In genomic region chr4:117189382-117189855, GRCm38 (mm10) we compare ENCODE assay signal across 8 mouse cellular contexts. TPM values are rescaled to one million over a fixed set of nuclear protein-coding genes. Genes with fewer than 3 reads are reported as not detected.
DNase-seq lines count a peak whose midpoint lies in the region; ATAC-seq lines count a peak whose summit lies in the region.

No protein-coding gene starts in this region.

- peak overlapping the region; percentile 83 to 84 for H3K27ac ChIP-seq in heart, embryonic 14.5 days (replicated peaks in 1 of 2; ENCODE audit: control insufficient read depth in 1 of 2, insufficient read depth in 1 of 2, low read depth in 2 of 2, low read length in 2 of 2)
- H3K27ac ChIP-seq in liver, embryonic 13.5 days: peak overlapping the region; percentile 83
- peak overlapping the region; percentile 81 for H3K27ac ChIP-seq in stomach, embryonic 14.5 days (ENCODE audit: low read length)

- no peaks in the 10 kb centered on the region for H3K36me3 ChIP-seq in erythroblast, embryonic 14.5 days (ENCODE audit: control insufficient read depth)
- no peaks in the 10 kb centered on the region for H3K36me3 ChIP-seq in heart, embryonic 14.5 days (ENCODE audit: control insufficient read depth, insufficient read depth, low read length)
- no peaks in the 10 kb centered on the region for H3K36me3 ChIP-seq in liver, embryonic 13.5 days
- H3K36me3 ChIP-seq in stomach, embryonic 14.5 days (ENCODE audit: control insufficient read depth, insufficient read depth, low read length): no peaks in the 10 kb centered on the region

- ATAC-seq in CD4-positive, CD25-positive, alpha-beta regulatory T cell, adult 4 months: peak; percentile 75
- 0 out of 2 replicates have a peak, but pooled peaks have one; percentile 59 for ATAC-seq in heart, embryonic 14.5 days (ENCODE audit: insufficient number of reproducible peaks, insufficient read depth, low FRiP score, low read depth)
- peak; percentile 50 for ATAC-seq in liver, embryonic 13.5 days (ENCODE audit: low read depth)
- ATAC-seq in stomach, embryonic 14.5 days (ENCODE audit: insufficient number of reproducible peaks, insufficient read depth, low FRiP score, low read depth): peak; percentile 76

- H3K4me2 ChIP-seq in heart, embryonic 14.5 days (ENCODE audit: low read length): peak overlapping the region; percentile 67
- H3K4me2 ChIP-seq in liver, embryonic 13.5 days: peak overlapping the region; percentile 62
- peak overlapping the region; percentile 49 for H3K4me2 ChIP-seq in stomach, embryonic 14.5 days (replicated peaks; ENCODE audit: low read depth, low read length)

- H3K9ac ChIP-seq in heart, embryonic 14.5 days (ENCODE audit: low read length): peak overlapping the region; percentile 76
- H3K9ac ChIP-seq in liver, embryonic 13.5 days: peak overlapping the region; percentile 72
- H3K9ac ChIP-seq in stomach, embryonic 14.5 days (replicated peaks; ENCODE audit: low read depth, low read length): peak overlapping the region; percentile 45

- H3K4me3 ChIP-seq in erythroblast, embryonic 14.5 days (replicated peaks): peak overlapping the region; percentile 63
- H3K4me3 ChIP-seq in heart, embryonic 14.5 days (ENCODE audit: control insufficient read depth in 1 of 2, insufficient read depth in 1 of 2, low read depth in 1 of 2, low read length in 2 of 2): peak overlapping the region; percentile 43 to 52
- peak overlapping the region; percentile 51 for H3K4me3 ChIP-seq in liver, embryonic 13.5 days (replicated peaks)
- H3K4me3 ChIP-seq in stomach, embryonic 14.5 days (ENCODE audit: low read depth, low read length): peak overlapping the region; percentile 34

- peaks cover 4% of the 10 kb centered on the region; the same call in 1 of the 2 replicates for H3K9me3 ChIP-seq in erythroblast, embryonic 14.5 days (ENCODE audit: control insufficient read depth, low read length)
- no peaks in the 10 kb centered on the region for H3K9me3 ChIP-seq in heart, embryonic 14.5 days (ENCODE audit: control insufficient read depth, low read length)
- H3K9me3 ChIP-seq in liver, embryonic 13.5 days (replicated peaks): no peaks in the 10 kb centered on the region
- H3K9me3 ChIP-seq in stomach, embryonic 14.5 days (ENCODE audit: control insufficient read depth, low read depth, low read length): no peaks in the 10 kb centered on the region

- 0% methylated on average over 16 of the region's 16 CpGs for WGBS in heart, embryonic 14.5 days
- WGBS in liver, embryonic 13.5 days (ENCODE audit: insufficient replicate concordance): under 1% methylated on average over 16 of the region's 16 CpGs
- WGBS in stomach, embryonic 14.5 days: under 1% methylated on average over 16 of the region's 16 CpGs

- DNase-seq in brain, embryonic 18.5 days (ENCODE audit: low read depth, low spot score): peak; percentile 67
- DNase-seq in kidney, postnatal 14 days: peak; percentile 90
- peak; percentile 77 for DNase-seq in liver, embryonic 13.5 days
- peak; percentile 82 to 88 for DNase-seq in natural killer cell, adult 2 months (ENCODE audit: low spot score in 2 of 2)

- peaks cover 5% of the 10 kb centered on the region for H3K27me3 ChIP-seq in erythroblast, embryonic 14.5 days (ENCODE audit: control insufficient read depth)
- H3K27me3 ChIP-seq in heart, embryonic 14.5 days (ENCODE audit: control insufficient read depth, insufficient read depth, low read length): no peaks in the 10 kb centered on the region
- H3K27me3 ChIP-seq in liver, embryonic 13.5 days: 0 out of 2 replicates have a peak, but pooled peaks cover 3% of the 10 kb centered on the region
- H3K27me3 ChIP-seq in stomach, embryonic 14.5 days (ENCODE audit: control insufficient read depth, insufficient read depth, low read length): no peaks in the 10 kb centered on the region

- H3K4me1 ChIP-seq in erythroblast, embryonic 14.5 days (ENCODE audit: control insufficient read depth): peaks cover 26% of the 10 kb centered on the region
- peaks cover 0 to 4% of the 10 kb centered on the region in 2 experiments; a peak in 1 of 4 replicates for H3K4me1 ChIP-seq in heart, embryonic 14.5 days (ENCODE audit: control insufficient read depth in 2 of 2, insufficient read depth in 2 of 2, low read length in 2 of 2)
- peaks cover 21% of the 10 kb centered on the region for H3K4me1 ChIP-seq in liver, embryonic 13.5 days (replicated peaks)
- no peaks in the 10 kb centered on the region for H3K4me1 ChIP-seq in stomach, embryonic 14.5 days (ENCODE audit: control insufficient read depth, insufficient read depth, low read length)

RNA-seq across cellular contexts. Expression of gene Kif2c, which starts 7.0 kb away (rescaled TPM):
- 1 to 10 TPM; 2.8 to 8.7 TPM for polyA plus RNA-seq in CD4-positive, CD25-positive, alpha-beta regulatory T cell, adult 4 months (2017; shearing (Covaris generic))
- 1.6 and 2.0 TPM in 2 replicates for polyA plus RNA-seq in erythroblast, embryonic 14.5 days (2012)
- 32.0 and 35.9 TPM in 2 replicates for polyA plus RNA-seq in heart, embryonic 14.5 days (2014; fragmentation: Nextera tagmentation; extraction: Ambion mirVana)
- 35.8 and 43.1 TPM in 2 replicates for polyA plus RNA-seq in liver, embryonic 13.5 days (2015; fragmentation: Nextera tagmentation; extraction: Ambion mirVana)
- 54.5 and 55.0 TPM in 2 replicates for polyA plus RNA-seq in stomach, embryonic 14.5 days (2014; fragmentation: Nextera tagmentation; extraction: Ambion mirVana)

RNA-seq across cellular contexts. Expression of gene Rps8, which starts 33.4 kb away (rescaled TPM):
- 100 to 1,000 TPM; 663 to 923 TPM for polyA plus RNA-seq in CD4-positive, CD25-positive, alpha-beta regulatory T cell, adult 4 months (2017; shearing (Covaris generic))
- polyA plus RNA-seq in erythroblast, embryonic 14.5 days (2012): 190 and 246 TPM in 2 replicates
- polyA plus RNA-seq in heart, embryonic 14.5 days (2014; fragmentation: Nextera tagmentation; extraction: Ambion mirVana): 784 and 900 TPM in 2 replicates
- 877 and 919 TPM in 2 replicates for polyA plus RNA-seq in liver, embryonic 13.5 days (2015; fragmentation: Nextera tagmentation; extraction: Ambion mirVana)
- 1,401 and 1,488 TPM in 2 replicates for polyA plus RNA-seq in stomach, embryonic 14.5 days (2014; fragmentation: Nextera tagmentation; extraction: Ambion mirVana)

RNA-seq across cellular contexts. Expression of gene Plk3, which starts 55.7 kb away (rescaled TPM):
- 10 to 100 TPM; 12.2 to 13.2 TPM for polyA plus RNA-seq in CD4-positive, CD25-positive, alpha-beta regulatory T cell, adult 4 months (2017; shearing (Covaris generic))
- polyA plus RNA-seq in erythroblast, embryonic 14.5 days (2012): 0.19 and 0.21 TPM in 2 replicates
- 1.6 and 2.0 TPM in 2 replicates for polyA plus RNA-seq in heart, embryonic 14.5 days (2014; fragmentation: Nextera tagmentation; extraction: Ambion mirVana)
- polyA plus RNA-seq in liver, embryonic 13.5 days (2015; fragmentation: Nextera tagmentation; extraction: Ambion mirVana): 1.2 and 1.3 TPM in 2 replicates
- polyA plus RNA-seq in stomach, embryonic 14.5 days (2014; fragmentation: Nextera tagmentation; extraction: Ambion mirVana): 2.6 and 3.8 TPM in 2 replicates

Comparison
In these comparisons a context has a peak if more than half of its experiments do, and no peak if none do; other contexts are left out.
1. Peak in every context shown above with its lines: DNase-seq, ATAC-seq, H3K4me3 ChIP-seq and H3K27ac ChIP-seq.